Mouse (Mus musculus) heart, embryonic 14.5 days (tissue): ENCODE data around the gene Lamtor2. TPM values are rescaled to one million over a fixed set of nuclear protein-coding genes. Genes with fewer than 3 reads are reported as not detected.

Experiments
- ATAC-seq: fragments of 200-750 bp; cut with Nextera tagmentation; 2 replicates; pipeline ENCODE4 v1.8.0; 2017; ENCODE audit warnings: low read depth, moderate TSS enrichment; ENCODE audit not compliant: insufficient number of reproducible peaks, insufficient read depth, low FRiP score
- H3K27ac ChIP-seq, 2 experiments: fragments of 200-500 bp in 1 of 2; fragments of 300-500 bp in 1 of 2; sonication (generic) in 1 of 2; replicated peaks in 1 of 2; 2 replicates each; pipeline ENCODE4 v1.5.1; 2012 to 2014; ENCODE audit warnings: low read depth in 2 of 2, low read length in 2 of 2, control low read depth in 1 of 2, mild to moderate bottlenecking in 1 of 2, mixed read lengths in 1 of 2; ENCODE audit not compliant: control insufficient read depth in 1 of 2, insufficient read depth in 1 of 2
- H3K27me3 ChIP-seq: fragments of 300-500 bp; sonication (generic); 2 replicates; pipeline ENCODE4 v1.6.1; 2014; ENCODE audit warnings: mild to moderate bottlenecking, low read length, control low read depth; ENCODE audit not compliant: control insufficient read depth, insufficient read depth
- H3K36me3 ChIP-seq: fragments of 300-500 bp; sonication (generic); 2 replicates; pipeline ENCODE4 v1.6.1; 2014; ENCODE audit warnings: mild to moderate bottlenecking, control low read depth, low read length, mixed read lengths; ENCODE audit not compliant: control insufficient read depth, insufficient read depth
- H3K4me1 ChIP-seq, 2 experiments: fragments of 200-500 bp in 1 of 2; fragments of 300-500 bp in 1 of 2; sonication (generic) in 1 of 2; 2 replicates each; pipeline ENCODE4 v1.6.1; 2012 to 2014; ENCODE audit warnings: low read length in 2 of 2, control low read depth in 1 of 2, mixed read lengths in 1 of 2; ENCODE audit not compliant: control insufficient read depth in 2 of 2, insufficient read depth in 2 of 2
- H3K4me2 ChIP-seq: fragments of 300-500 bp; sonication (generic); 2 replicates; pipeline ENCODE4 v1.6.1; 2014; ENCODE audit warnings: mild to moderate bottlenecking, low read length
- H3K4me3 ChIP-seq, 2 experiments: fragments of 200-500 bp in 1 of 2; fragments of 300-500 bp in 1 of 2; sonication (generic) in 1 of 2; 2 replicates each; pipeline ENCODE4 v1.5.1; 2012 to 2014; ENCODE audit warnings: low read length in 2 of 2, mild to moderate bottlenecking in 2 of 2, control low read depth in 1 of 2, low read depth in 1 of 2, moderate library complexity in 1 of 2; ENCODE audit not compliant: control insufficient read depth in 1 of 2, insufficient read depth in 1 of 2
- H3K9ac ChIP-seq: fragments of 300-500 bp; sonication (generic); 2 replicates; pipeline ENCODE4 v1.6.1; 2014; ENCODE audit warnings: mild to moderate bottlenecking, low read length
- H3K9me3 ChIP-seq: fragments of 300-500 bp; sonication (generic); 2 replicates; pipeline ENCODE4 v1.6.1; 2016; ENCODE audit warnings: low read length, control low read depth; ENCODE audit not compliant: control insufficient read depth
- WGBS: fragments of 180-500 bp; shearing (Covaris S2); extraction: QIAGEN DNeasy Blood & Tissue Kit; methylation state at CpG from one replicate; pipeline ENCODE4 v1.1.7; 2014; 5-methylcytosine and 5-hydroxymethylcytosine counted together
- polyA plus RNA-seq: library from polyadenylated mRNA; unstranded; fragments of >200 nt; fragmentation: Nextera tagmentation; extraction: Ambion mirVana; gene quantifications from 2 replicates; pipeline ENCODE4 v1.2.1, GENCODE M21; 2014

Lamtor2 gene
- polyA plus RNA-seq, 1 experiment from 2014 or later: 87.5 TPM

DNA sequence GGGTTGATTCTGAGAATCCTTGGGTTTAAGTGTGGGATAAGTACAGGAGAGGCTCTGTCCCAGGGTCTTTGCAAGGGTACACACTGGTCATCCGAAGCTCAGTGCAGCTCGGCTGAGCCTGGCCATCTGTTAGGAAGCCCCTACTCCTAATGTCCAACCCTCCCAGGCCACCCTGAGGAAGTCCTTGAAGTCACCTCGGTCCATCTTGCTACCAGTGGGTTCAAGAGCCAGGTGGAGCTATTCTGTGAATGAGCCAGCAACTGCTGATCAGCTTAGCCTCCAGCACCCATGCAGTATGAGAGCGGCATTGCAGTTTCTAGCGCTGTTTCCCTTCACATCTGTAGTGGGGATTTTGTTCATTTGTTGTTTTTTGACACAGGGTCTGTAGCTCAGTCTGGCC is 12.8 kb downstream of the Lamtor2 start:
- Histone ChIP-seq H3K9ac (no peak overlapping the region; the same call in 1 of the 2 replicates), H3K27ac (0 out of 4 replicates have a peak overlapping the region, but pooled peaks of 1 of the 2 experiments have one; percentile 19), H3K4me3 (no peak overlapping the region), H3K4me1 (peaks cover 18 to 43% of the 10 kb centered on the region in 2 experiments), H3K9me3 (no peaks in the 10 kb centered on the region), H3K4me2 (no peak overlapping the region), H3K36me3 (peaks cover 41% of the 10 kb centered on the region), H3K27me3 (no peaks in the 10 kb centered on the region)
- ATAC-seq: no peak
- WGBS: 56% methylated on average over 5 of the region's 5 CpGs

GRCm38 (mm10) chr3:88539397-88539796 is 13.5 kb downstream of the Lamtor2 start:
- ATAC-seq: no peak
- peaks cover 23 to 49% of the 10 kb centered on the region in 2 experiments for H3K4me1 ChIP-seq

GRCm38 (mm10) chr3:88538271-88539145 is 14.4 kb downstream of the Lamtor2 start:
- ATAC-seq: no peak

More at GRCm38 (mm10) chr3:88539397-88539796, 13.5 kb downstream of the Lamtor2 start:
- H3K4me3 ChIP-seq: no peak overlapping the region
- H3K36me3 ChIP-seq: peaks cover 47% of the 10 kb centered on the region
- no peaks in the 10 kb centered on the region for H3K27me3 ChIP-seq
- H3K9ac ChIP-seq: no peak overlapping the region
- 28% methylated on average over 3 of the region's 3 CpGs for WGBS
- H3K27ac ChIP-seq: no peak overlapping the region
- H3K4me2 ChIP-seq: no peak overlapping the region
- H3K9me3 ChIP-seq: no peaks in the 10 kb centered on the region

DNA sequence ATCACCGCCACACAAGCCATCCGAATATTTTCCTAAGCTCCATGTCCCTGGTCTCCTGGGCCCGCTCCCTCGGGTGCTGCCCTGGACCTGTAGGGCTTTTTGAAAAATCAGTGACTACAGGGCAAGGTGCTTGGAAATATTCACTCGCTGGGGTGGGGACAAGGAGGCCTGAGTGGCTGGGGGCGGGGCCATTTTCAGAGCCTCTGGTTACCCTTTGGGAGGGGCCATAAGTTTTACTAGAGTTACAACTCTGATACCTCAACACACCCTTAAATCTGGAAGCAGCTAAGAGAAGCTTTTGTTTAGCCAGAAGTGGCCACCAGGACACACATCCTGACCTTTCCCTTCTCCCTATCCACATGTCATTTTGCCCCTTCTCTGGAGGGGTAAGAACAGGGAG is 15.7 kb downstream of the Lamtor2 start:
- Histone ChIP-seq H3K9me3 (no peaks in the 10 kb centered on the region), H3K9ac (peak overlapping the region; percentile 9; the same call in 1 of the 2 replicates), H3K4me3 (no peak overlapping the region; a peak in 1 of 4 replicates), H3K27ac (no peak overlapping the region), H3K36me3 (peaks cover 48% of the 10 kb centered on the region), H3K4me2 (peak overlapping the region; percentile 68), H3K4me1 (peaks cover 27 to 58% of the 10 kb centered on the region in 2 experiments), H3K27me3 (no peaks in the 10 kb centered on the region)
- WGBS: 72% methylated on average over 6 of the region's 6 CpGs
- no peak for ATAC-seq

More at GRCm38 (mm10) chr3:88538271-88539145, 14.4 kb downstream of the Lamtor2 start:
- H3K4me1 ChIP-seq: peaks cover 27 to 58% of the 10 kb centered on the region in 2 experiments
- H3K36me3 ChIP-seq: peaks cover 48% of the 10 kb centered on the region
- H3K4me3 ChIP-seq: no peak overlapping the region
- H3K27ac ChIP-seq: no peak overlapping the region
- 49% methylated on average over 9 of the region's 9 CpGs for WGBS
- peak overlapping the region; percentile 8; the same call in 1 of the 2 replicates for H3K9ac ChIP-seq
- H3K27me3 ChIP-seq: no peaks in the 10 kb centered on the region
- no peaks in the 10 kb centered on the region for H3K9me3 ChIP-seq
- no peak overlapping the region for H3K4me2 ChIP-seq

- H3K4me1 ChIP-seq: peaks cover 27 to 58% of the 10 kb centered on the region in 2 experiments
- H3K27ac ChIP-seq: 0 out of 4 replicates have a peak overlapping the region, but pooled peaks of 1 of the 2 experiments have one; percentile 24
- H3K36me3 ChIP-seq: peaks cover 48% of the 10 kb centered on the region
- H3K4me2 ChIP-seq: peak overlapping the region; percentile 68
- peak overlapping the region; percentile 29 for H3K4me3 ChIP-seq
- whole genome bisulfite sequencing: 6% methylated on average over 64 of the region's 64 CpGs
- ATAC-seq: peak; percentile 10; the same call in 1 of the 2 replicates
- peak overlapping the region; percentile 57; the same call in 1 of the 2 replicates for H3K9ac ChIP-seq
- H3K9me3 ChIP-seq: no peaks in the 10 kb centered on the region
- no peaks in the 10 kb centered on the region for H3K27me3 ChIP-seq
Observed at GRCm38 (mm10) chr3:88536103-88536930, 16.6 kb downstream of the Lamtor2 start.

DNA sequence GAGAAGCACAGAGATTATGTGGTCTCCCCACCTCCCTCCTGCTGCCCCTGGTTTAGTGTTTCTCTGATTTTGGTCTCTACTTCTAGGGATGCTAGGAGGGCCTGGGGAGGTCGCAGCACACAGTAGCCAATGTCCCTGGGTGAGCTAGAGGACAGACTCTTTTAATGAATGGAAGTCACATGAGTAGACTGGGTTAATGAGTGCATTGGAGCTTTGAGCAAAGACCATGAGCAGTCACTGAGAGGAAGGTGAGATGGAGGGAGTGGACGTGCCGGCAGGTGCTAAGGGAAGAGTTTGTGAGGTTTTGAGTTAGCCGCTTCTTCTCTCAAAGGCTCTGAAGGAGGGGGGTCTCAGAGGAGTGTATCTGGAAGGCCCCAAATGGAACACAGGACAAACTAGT is 17.3 kb downstream of the Lamtor2 start:
- 73% methylated on average over 4 of the region's 4 CpGs for WGBS
- no peaks in the 10 kb centered on the region for H3K27me3 ChIP-seq
- H3K9me3 ChIP-seq: no peaks in the 10 kb centered on the region
- H3K4me3 ChIP-seq: no peak overlapping the region; a peak in 1 of 4 replicates
- H3K27ac ChIP-seq: no peak overlapping the region
- peaks cover 29 to 60% of the 10 kb centered on the region in 2 experiments for H3K4me1 ChIP-seq
- ATAC-seq: no peak
- H3K36me3 ChIP-seq: peaks cover 47% of the 10 kb centered on the region
- H3K4me2 ChIP-seq: peak overlapping the region; percentile 68
- H3K9ac ChIP-seq: peak overlapping the region; percentile 95; the same call in 1 of the 2 replicates

DNA sequence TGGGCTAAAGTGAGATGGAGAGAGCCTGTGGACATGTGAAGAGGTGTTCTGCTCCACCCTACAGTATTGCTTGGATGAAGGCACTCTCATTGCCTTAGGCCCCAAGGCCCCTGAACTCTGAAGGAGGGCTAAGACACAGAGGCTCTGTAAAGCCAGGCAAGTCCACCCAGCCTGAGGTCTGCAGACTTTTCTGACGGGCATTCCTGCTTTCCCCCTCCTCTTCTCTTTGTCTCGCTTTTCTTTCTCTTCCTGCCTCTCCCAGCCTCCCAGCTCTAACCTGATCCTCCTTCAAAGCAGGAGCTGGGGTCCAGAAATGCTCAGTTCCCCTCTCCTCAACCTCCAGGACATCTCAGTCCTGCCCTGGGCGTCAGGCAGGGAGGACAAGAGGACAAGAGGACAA is 17.9 kb downstream of the Lamtor2 start:
- Histone ChIP-seq H3K27ac (no peak overlapping the region), H3K4me1 (peaks cover 34 to 64% of the 10 kb centered on the region in 2 experiments), H3K4me2 (peak overlapping the region; percentile 68), H3K36me3 (peaks cover 42% of the 10 kb centered on the region), H3K9me3 (no peaks in the 10 kb centered on the region), H3K4me3 (peak overlapping the region in 1 of 2 experiments; percentile 90; a peak in 1 of 4 replicates), H3K27me3 (no peaks in the 10 kb centered on the region), H3K9ac (peak overlapping the region; percentile 95; the same call in 1 of the 2 replicates)
- 42% methylated on average over 3 of the region's 3 CpGs for WGBS
- no peak for ATAC-seq
